Mouse (Mus musculus) limb, embryonic 11.5 days (tissue): ENCODE measurements around the gene Pfas. TPM values are rescaled to one million over a fixed set of nuclear protein-coding genes. Genes with fewer than 3 reads are reported as not detected.
A peak's percentile ranks its signal among the peaks of the same experiment; 100 is the strongest.
"Not testable (repeated sequence)": the region's sequence is repeated elsewhere in the genome, so short reads cannot be mapped to it uniquely, and the experiment has no call there.

Experiments
- ATAC-seq: fragments of 200-750 bp; cut with Nextera tagmentation; 2 replicates; pipeline ENCODE4 v1.8.0; 2017; ENCODE audit warnings: low read depth; ENCODE audit not compliant: insufficient number of reproducible peaks, low FRiP score, low TSS enrichment
- DNase-seq: peaks from one replicate; pipeline ENCODE4 v3.0.0-alpha.2; 2015; ENCODE audit warnings: low spot score
- H3K27ac ChIP-seq: fragments of 300-500 bp; sonication (generic); replicated peaks from 2 replicates; pipeline ENCODE4 v1.5.1; 2014; ENCODE audit warnings: low read depth, mild to moderate bottlenecking, low read length
- H3K27me3 ChIP-seq: fragments of 300-500 bp; sonication (generic); 2 replicates; pipeline ENCODE4 v1.6.1; 2014; ENCODE audit warnings: mild to moderate bottlenecking, low read length, mixed read lengths; ENCODE audit not compliant: control insufficient read depth, insufficient read depth
- H3K36me3 ChIP-seq: fragments of 300-500 bp; sonication (generic); 2 replicates; pipeline ENCODE4 v1.6.1; 2014; ENCODE audit warnings: mild to moderate bottlenecking, low read length, moderate library complexity, mixed read lengths; ENCODE audit not compliant: control insufficient read depth, insufficient read depth
- H3K4me1 ChIP-seq: fragments of 300-500 bp; sonication (generic); 2 replicates; pipeline ENCODE4 v1.6.1; 2014; ENCODE audit warnings: low read length, mixed read lengths; ENCODE audit not compliant: control insufficient read depth, insufficient read depth
- H3K4me2 ChIP-seq: fragments of 300-500 bp; sonication (generic); 2 replicates; pipeline ENCODE4 v1.6.1; 2014; ENCODE audit warnings: low read depth, mild to moderate bottlenecking, moderate library complexity; ENCODE audit not compliant: severe bottlenecking
- H3K4me3 ChIP-seq: fragments of 300-500 bp; sonication (generic); 2 replicates; pipeline ENCODE4 v1.5.1; 2014; ENCODE audit warnings: low read depth, low read length
- H3K9ac ChIP-seq: fragments of 300-500 bp; sonication (generic); 2 replicates; pipeline ENCODE4 v1.6.1; 2014; ENCODE audit warnings: mild to moderate bottlenecking, low read length
- H3K9me3 ChIP-seq: fragments of 300-500 bp; sonication (generic); 2 replicates; pipeline ENCODE4 v1.6.1; 2016; ENCODE audit warnings: low read length; ENCODE audit not compliant: control insufficient read depth
- WGBS: fragments of 180-500 bp; shearing (Covaris S2); extraction: QIAGEN DNeasy Blood & Tissue Kit; methylation state at CpG from one replicate; pipeline ENCODE4 v1.1.7; 2014; 5-methylcytosine and 5-hydroxymethylcytosine counted together
- polyA plus RNA-seq: library from polyadenylated mRNA; unstranded; fragments of >200 nt; fragmentation: Nextera tagmentation; extraction: Ambion mirVana; gene quantifications from 2 replicates; pipeline ENCODE4 v1.2.1, GENCODE M21; 2014

The Pfas gene
- polyA plus RNA-seq, 1 experiment from 2014 or later = 43.6 TPM

DNA sequence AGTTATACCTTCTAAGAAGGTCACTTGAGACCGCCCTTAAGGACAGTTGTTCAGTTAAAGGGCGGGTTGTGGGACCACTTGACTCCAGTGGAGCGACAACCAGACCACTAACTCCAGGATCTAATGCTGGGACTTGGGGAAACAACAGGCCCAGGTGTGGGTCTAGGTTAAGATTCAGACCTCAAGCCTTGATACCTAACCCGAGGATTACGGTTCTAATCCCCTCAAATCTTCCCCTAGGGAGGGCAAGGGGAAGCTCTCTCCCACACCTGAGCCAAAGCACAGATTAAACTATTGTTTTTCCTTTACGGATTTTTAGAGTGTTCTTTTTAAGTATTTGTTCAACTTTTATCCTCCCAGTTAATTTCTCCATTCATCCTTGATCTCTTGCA lies 34.2 kb downstream of the Pfas start:
- Histone ChIP-seq H3K9me3 (no peaks in the 10 kb centered on the region), H3K9ac (no peak overlapping the region), H3K27ac (no peak overlapping the region), H3K4me3 (peak overlapping the region; percentile 41), H3K4me2 (peak overlapping the region; percentile 62), H3K4me1 (peaks cover 5% of the 10 kb centered on the region; the same call in 1 of the 2 replicates), H3K27me3 (no peaks in the 10 kb centered on the region), H3K36me3 (no peaks in the 10 kb centered on the region)
- ATAC-seq = no peak; the same call in 1 of the 2 replicates
- WGBS = 37% methylated on average over 6 of the region's 6 CpGs
- DNase-seq = no peak

DNA sequence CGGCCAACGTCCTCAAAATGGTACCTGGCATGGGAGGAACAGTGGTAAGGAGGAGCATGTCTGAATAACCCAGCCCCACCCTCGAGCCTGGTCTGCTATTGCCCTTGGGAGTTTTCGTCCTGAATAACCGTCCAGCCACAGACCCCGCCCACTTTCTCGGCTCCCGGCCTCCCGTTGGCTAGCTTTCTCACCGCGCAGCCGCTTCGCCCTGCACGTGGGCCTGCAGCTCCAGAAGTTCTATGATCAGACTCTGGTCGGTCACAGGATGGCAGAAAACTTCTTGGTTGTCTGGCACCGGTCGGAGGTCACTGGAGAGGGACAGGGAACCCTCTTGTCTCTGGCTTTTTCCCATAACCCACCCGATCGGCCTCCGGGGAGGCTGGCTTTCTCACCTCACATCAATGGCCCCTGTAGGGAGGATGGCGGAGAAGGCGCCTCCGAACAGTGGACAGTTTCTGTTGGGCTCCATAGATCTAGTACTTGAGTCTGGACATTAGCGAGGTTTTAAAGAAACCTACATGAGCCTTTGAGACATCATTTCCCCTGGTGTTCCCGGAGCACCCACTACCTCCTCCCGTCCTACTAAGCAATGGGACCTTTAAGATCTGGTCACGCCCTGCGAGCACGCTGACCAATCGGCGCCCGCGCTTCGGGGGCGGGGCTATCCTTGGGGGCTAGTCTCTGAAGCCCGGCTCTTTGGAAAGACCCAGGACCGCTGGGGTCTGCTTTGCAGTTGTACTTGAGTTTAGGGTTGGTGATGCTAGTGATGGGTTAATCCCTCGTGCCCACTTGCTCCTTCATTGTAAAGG lies 34.8 kb downstream of the Pfas start:
- peak; percentile 92 for DNase-seq
- not testable (repeated sequence) for H3K4me1 ChIP-seq, H3K27ac ChIP-seq, H3K9me3 ChIP-seq, H3K27me3 ChIP-seq, H3K9ac ChIP-seq, H3K36me3 ChIP-seq
- peak overlapping the region; percentile 41 for H3K4me3 ChIP-seq
- peak overlapping the region; percentile 62 for H3K4me2 ChIP-seq
- under 1% methylated on average over 37 of the region's 38 CpGs for WGBS
- ATAC-seq = peak; percentile 89

DNA sequence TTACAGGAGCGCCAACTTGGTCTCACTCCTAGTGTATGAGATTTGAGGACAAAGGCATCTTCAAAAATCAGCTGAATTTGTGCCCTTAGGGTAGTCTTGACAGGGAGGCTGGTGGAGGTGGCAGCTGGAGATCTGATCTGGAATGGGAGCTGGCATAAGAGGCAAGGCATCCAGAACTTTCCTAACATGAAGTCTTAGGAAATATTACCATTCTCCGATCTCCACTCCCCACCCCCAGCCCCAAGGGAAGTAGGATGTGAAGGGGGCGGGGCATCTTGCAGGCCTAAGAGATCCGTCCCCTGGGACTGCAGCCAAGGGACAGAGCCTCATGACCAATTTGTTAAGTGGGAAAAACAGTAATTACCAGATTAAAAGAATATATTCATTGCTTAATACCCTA lies 38.0 kb downstream of the Pfas start:
- DNase-seq = no peak
- Histone ChIP-seq H3K4me3 (no peak overlapping the region), H3K4me2 (no peak overlapping the region), H3K36me3 (no peaks in the 10 kb centered on the region), H3K9me3 (no peaks in the 10 kb centered on the region), H3K27ac (no peak overlapping the region), H3K27me3 (no peaks in the 10 kb centered on the region), H3K4me1 (peaks cover 8% of the 10 kb centered on the region; the same call in 1 of the 2 replicates), H3K9ac (no peak overlapping the region)
- ATAC-seq = no peak
- WGBS = 84% methylated on average over 4 of the region's 4 CpGs

- H3K9me3 ChIP-seq = no peaks in the 10 kb centered on the region
- H3K4me2 ChIP-seq = peak overlapping the region; percentile 81; the same call in 1 of the 2 replicates
- H3K36me3 ChIP-seq = no peaks in the 10 kb centered on the region
- no peak for ATAC-seq
- peaks cover 8% of the 10 kb centered on the region; the same call in 1 of the 2 replicates for H3K4me1 ChIP-seq
- DNase-seq = no peak
- H3K9ac ChIP-seq = no peak overlapping the region
- H3K27me3 ChIP-seq = no peaks in the 10 kb centered on the region
- H3K27ac ChIP-seq = no peak overlapping the region
- no peak overlapping the region for H3K4me3 ChIP-seq
- 86% methylated on average over 11 of the region's 11 CpGs for WGBS
Observed at GRCm38 (mm10) chr11:68968752-68969151, 39.5 kb downstream of the Pfas start.

DNA sequence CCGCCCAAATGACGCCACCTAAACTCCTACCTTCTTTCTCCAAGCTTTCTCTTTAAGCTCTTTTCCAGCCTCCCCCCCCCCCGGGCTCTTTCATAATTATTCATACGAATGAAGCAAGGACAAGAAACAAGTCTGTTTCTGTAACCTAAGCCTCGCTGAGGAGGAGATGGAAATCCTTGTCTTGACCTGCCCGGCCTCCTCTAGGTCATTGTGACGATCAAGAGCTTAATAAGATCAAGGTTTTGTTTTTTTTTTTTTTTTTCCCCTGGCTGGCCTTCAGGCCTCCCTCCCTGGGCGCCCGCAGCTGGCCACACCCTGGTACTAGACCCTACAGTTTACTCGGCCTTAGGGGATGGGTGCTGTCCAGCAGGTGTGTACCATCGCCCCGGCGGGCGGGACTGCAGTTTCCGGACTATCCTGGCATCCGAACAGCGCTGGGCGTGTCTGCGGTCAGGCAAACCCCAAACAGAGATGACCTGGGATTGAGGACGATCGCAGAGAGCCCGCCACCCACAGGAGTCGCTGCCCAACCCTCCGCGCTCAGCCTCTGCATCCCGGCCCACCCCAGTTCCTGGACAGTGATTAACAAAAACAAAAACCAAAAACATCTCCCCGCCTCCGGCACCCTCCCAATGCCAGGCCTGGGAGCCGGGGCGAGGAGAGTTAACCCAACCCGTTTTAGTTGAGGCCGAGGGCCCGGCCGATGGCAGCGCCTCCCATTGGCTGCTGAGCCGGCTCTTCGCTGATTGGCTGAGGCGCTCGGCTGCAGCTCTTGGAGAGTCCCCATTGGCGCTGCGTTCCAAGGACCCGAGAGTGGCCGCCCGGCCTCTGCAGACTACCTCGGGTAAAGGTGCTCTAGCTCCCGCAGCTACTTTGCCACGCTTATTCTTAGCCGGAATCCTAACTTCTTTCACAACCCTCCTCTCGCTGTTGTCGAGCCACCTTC lies 40.6 kb downstream of the Pfas start, which contains the start of gene Slc25a35:
Slc25a35 (plus strand) TSS at position 795 of the 946 bp plus-strand sequence.
- Histone ChIP-seq H3K36me3 (no peaks in the 10 kb centered on the region), H3K4me2 (peak within 1 kb of the TSS; percentile 81), H3K27me3 (no peaks in the 10 kb centered on the region), H3K4me1 (peaks cover 4% of the 10 kb centered on the region; the same call in 1 of the 2 replicates), H3K9me3 (no peaks in the 10 kb centered on the region), H3K9ac (peak within 1 kb of the TSS; percentile 27), H3K27ac (no peak within 1 kb of the TSS), H3K4me3 (peak within 1 kb of the TSS; percentile 40)
- DNase-seq (peak; percentile 90), ATAC-seq (peak; percentile 95)
- WGBS = under 1% methylated on average over 50 of the region's 50 CpGs

- no peak for DNase-seq
- Histone ChIP-seq H3K36me3 (no peaks in the 10 kb centered on the region), H3K4me2 (no peak overlapping the region), H3K4me3 (no peak overlapping the region), H3K9me3 (no peaks in the 10 kb centered on the region), H3K9ac (no peak overlapping the region), H3K27ac (no peak overlapping the region), H3K27me3 (no peaks in the 10 kb centered on the region), H3K4me1 (0 out of 2 replicates have a peak, but pooled peaks cover 3% of the 10 kb centered on the region)
- 54% methylated on average over 1 of the region's 1 CpGs for WGBS
- no peak for ATAC-seq
Observed at GRCm38 (mm10) chr11:68966554-68966953, 41.7 kb downstream of the Pfas start.

DNA sequence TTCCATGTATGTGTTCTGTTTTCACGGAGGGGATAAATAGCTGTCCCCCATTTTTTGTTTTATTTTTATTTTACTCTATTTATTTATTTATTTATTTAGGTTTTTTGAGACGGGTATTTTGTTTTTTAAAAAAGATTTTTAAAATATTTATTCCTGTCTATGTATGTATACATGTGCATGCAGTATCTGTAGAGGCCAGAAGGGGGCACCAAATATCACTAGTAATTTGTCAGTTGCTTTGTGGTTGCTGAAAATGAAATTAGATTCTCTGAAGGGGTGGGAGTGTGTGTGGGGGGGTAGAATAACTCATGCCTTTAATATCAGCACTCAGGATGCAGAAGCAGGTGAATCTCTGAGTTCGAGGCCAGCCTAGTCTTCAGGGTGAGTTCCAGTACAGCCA lies 42.4 kb downstream of the Pfas start:
- DNase-seq (peak; percentile 73), ATAC-seq (no peak)
- WGBS = 30% methylated on average over 3 of the region's 3 CpGs

GRCm38 (mm10) chr11:68965050-68965449 lies 43.2 kb downstream of the Pfas start:
- no peaks in the 10 kb centered on the region for H3K36me3 ChIP-seq
- no peak overlapping the region for H3K9ac ChIP-seq
- no peak overlapping the region for H3K27ac ChIP-seq
- DNase-seq (no peak), ATAC-seq (no peak)
- no peaks in the 10 kb centered on the region for H3K27me3 ChIP-seq
- no peak overlapping the region for H3K4me2 ChIP-seq
- H3K4me3 ChIP-seq = no peak overlapping the region
- 0 out of 2 replicates have a peak, but pooled peaks cover 3% of the 10 kb centered on the region for H3K4me1 ChIP-seq
- H3K9me3 ChIP-seq = no peaks in the 10 kb centered on the region

More for the DNA sequence above, 42.4 kb downstream of the Pfas start:
- no peak overlapping the region for H3K4me3 ChIP-seq
- no peak overlapping the region for H3K9ac ChIP-seq
- H3K27ac ChIP-seq = no peak overlapping the region
- no peaks in the 10 kb centered on the region for H3K9me3 ChIP-seq
- no peaks in the 10 kb centered on the region for H3K27me3 ChIP-seq
- H3K4me2 ChIP-seq = no peak overlapping the region
- 0 out of 2 replicates have a peak, but pooled peaks cover 3% of the 10 kb centered on the region for H3K4me1 ChIP-seq
- H3K36me3 ChIP-seq = no peaks in the 10 kb centered on the region
